ENCODE assay signal across 8 mouse cellular contexts in genomic region chr5:3197952-3198841, GRCm38 (mm10).
DNase-seq lines count a peak whose midpoint lies in the region; ATAC-seq and TF ChIP-seq lines count a peak whose summit lies in the region.

No protein-coding gene starts in this region.

- peak overlapping the region; percentile 75 for H3K27ac ChIP-seq in heart, embryonic 16.5 days (ENCODE audit: low read length)
- H3K27ac ChIP-seq in limb, embryonic 14.5 days (replicated peaks; ENCODE audit: low read depth, low read length) = peak overlapping the region; percentile 74

- ATAC-seq in heart, embryonic 16.5 days (replicated peaks; ENCODE audit: extremely low read depth, insufficient read depth, low FRiP score) = peak; percentile 87
- peak; percentile 48 for ATAC-seq in limb, embryonic 14.5 days (ENCODE audit: low FRiP score, low read depth)

- H3K4me2 ChIP-seq in heart, embryonic 16.5 days (ENCODE audit: low read depth, low read length) = peak overlapping the region; percentile 50
- no peak overlapping the region for H3K4me2 ChIP-seq in limb, embryonic 14.5 days (replicated peaks; ENCODE audit: low read depth, low read length, severe bottlenecking)

- peak; percentile 4 to 12 for DNase-seq in left cerebral cortex, postnatal 14 days (ENCODE audit: low spot score in 2 of 2)
- no peak for DNase-seq in left cerebral cortex, postnatal 36 days (ENCODE audit: low spot score in 2 of 2)
- peak; percentile 49 for DNase-seq in c-Kit-positive CD71-negative TER-119-negative erythroid progenitor cells, embryonic 14.5 days (ENCODE audit: low read depth)
- peak; percentile 26 for DNase-seq in limb, embryonic 14.5 days (ENCODE audit: low spot score)
- DNase-seq in monocyte, adult 2 months (ENCODE audit: low read depth in 1 of 2, low spot score in 2 of 2) = peak; percentile 10 to 25
- no peak for DNase-seq in thymus, postnatal 10 days (ENCODE audit: low spot score in 2 of 2)
- DNase-seq in cerebellum, postnatal 4 days (ENCODE audit: low spot score in 2 of 2) = no peak

- intact Hi-C loops in left cerebral cortex, postnatal 14 days (cut with DNase I) = no loop called here
- intact Hi-C loops in left cerebral cortex, postnatal 36 days (cut with DNase I) = no loop called here

- peak overlapping the region; percentile 16; the same call in 1 of the 2 replicates for H3K4me3 ChIP-seq in heart, embryonic 16.5 days (ENCODE audit: low read length)
- H3K4me3 ChIP-seq in limb, embryonic 14.5 days (replicated peaks; ENCODE audit: low read length) = no peak overlapping the region

- no peaks in the 10 kb centered on the region for H3K9me3 ChIP-seq in heart, embryonic 16.5 days (replicated peaks; ENCODE audit: control insufficient read depth, low read length)
- H3K9me3 ChIP-seq in limb, embryonic 14.5 days (ENCODE audit: control insufficient read depth, low read length) = no peaks in the 10 kb centered on the region

- WGBS in heart, embryonic 16.5 days = 29% methylated on average over 16 of the region's 16 CpGs
- WGBS in limb, embryonic 14.5 days = 45% methylated on average over 16 of the region's 16 CpGs

- peaks cover 12% of the 10 kb centered on the region for H3K4me1 ChIP-seq in heart, embryonic 16.5 days (ENCODE audit: control insufficient read depth, insufficient read depth, low read length)
- H3K4me1 ChIP-seq in limb, embryonic 14.5 days (ENCODE audit: control insufficient read depth, insufficient read depth, low read length) = peaks cover 6% of the 10 kb centered on the region

- no peaks in the 10 kb centered on the region for H3K36me3 ChIP-seq in heart, embryonic 16.5 days (ENCODE audit: control insufficient read depth, insufficient read depth)
- no peaks in the 10 kb centered on the region for H3K36me3 ChIP-seq in limb, embryonic 14.5 days (ENCODE audit: control insufficient read depth, insufficient read depth, low read length)

- H3K27me3 ChIP-seq in heart, embryonic 16.5 days (ENCODE audit: control insufficient read depth, insufficient read depth, low read length) = no peaks in the 10 kb centered on the region
- H3K27me3 ChIP-seq in limb, embryonic 14.5 days (ENCODE audit: control insufficient read depth, insufficient read depth, low read length) = no peaks in the 10 kb centered on the region

- peak overlapping the region; percentile 55 for H3K9ac ChIP-seq in heart, embryonic 16.5 days (ENCODE audit: low read length)
- H3K9ac ChIP-seq in limb, embryonic 14.5 days (ENCODE audit: low read depth, low read length, severe bottlenecking) = no peak overlapping the region

- no peak for TF ChIP-seq POLR2A in limb, embryonic 14.5 days (IDR thresholded peaks at IDR 0.05; ENCODE audit: borderline replicate concordance, extremely low read depth, insufficient read depth, insufficient read length)

Comparison
In these comparisons a context has a peak if more than half of its experiments do, and no peak if none do; other contexts are left out.
1. DNase-seq: peak in left cerebral cortex, postnatal 14 days (2 of 2), c-Kit-positive CD71-negative TER-119-negative erythroid progenitor cells, embryonic 14.5 days (single experiment), limb, embryonic 14.5 days (single experiment) and monocyte, adult 2 months (2 of 2); none in left cerebral cortex, postnatal 36 days (0 of 2), thymus, postnatal 10 days (0 of 2) and cerebellum, postnatal 4 days (0 of 2).